Mouse (Mus musculus) cerebellum, adult 2 months (tissue): ENCODE measurements at regions not wholly inside any gene's neighbourhood (a gene's known extent, or its start where the extent isn't known, plus 50 kb on each side); places are given as distances from the start of the nearest gene placed in this dataset.

Source experiments
- CTCF ChIP-seq: fragments of 200-500 bp; IDR thresholded peaks from 2 replicates; pipeline ENCODE4 v1.5.1; 2011; ENCODE audit warnings: low read depth, mild to moderate bottlenecking, control low read depth, low read length, moderate library complexity, borderline replicate concordance; ENCODE audit not compliant: insufficient read depth
- POLR2A ChIP-seq: fragments of 200-500 bp; IDR thresholded peaks from 2 replicates; pipeline ENCODE4 v1.6.1; 2011; ENCODE audit warnings: low read length, control low read depth, borderline replicate concordance; ENCODE audit not compliant: insufficient read depth

GRCm38 (mm10) chr15:61787046-61787445 is 864.2 kb upstream of the A1bg start:
- TF ChIP-seq CTCF: no peak
- TF ChIP-seq POLR2A: no peak
